Mouse (Mus musculus) hindbrain, embryonic 15.5 days (tissue): ENCODE results near the gene Aqp1. TPM values are rescaled to one million over a fixed set of nuclear protein-coding genes. Genes with fewer than 3 reads are reported as not detected.

Experiments used
- ATAC-seq: fragments of 200-750 bp; cut with Nextera tagmentation; 2 replicates; pipeline ENCODE4 v1.8.0; 2017; ENCODE audit warnings: low read depth, moderate number of reproducible peaks, moderate TSS enrichment; ENCODE audit not compliant: low FRiP score
- H3K27ac ChIP-seq: fragments of 300-500 bp; sonication (generic); replicated peaks from 2 replicates; pipeline ENCODE4 v1.5.1; 2015; ENCODE audit warnings: mild to moderate bottlenecking, inconsistent platforms
- H3K27me3 ChIP-seq: fragments of 300-500 bp; sonication (generic); 2 replicates; pipeline ENCODE4 v1.6.1; 2015; ENCODE audit warnings: control low read depth, inconsistent platforms
- H3K36me3 ChIP-seq: fragments of 300-500 bp; sonication (generic); 2 replicates; pipeline ENCODE4 v1.6.1; 2015; ENCODE audit warnings: control low read depth, inconsistent platforms
- H3K4me1 ChIP-seq: fragments of 300-500 bp; sonication (generic); replicated peaks from 2 replicates; pipeline ENCODE4 v1.6.1; 2015; ENCODE audit warnings: control low read depth, inconsistent platforms
- H3K4me2 ChIP-seq: fragments of 300-500 bp; sonication (generic); 2 replicates; pipeline ENCODE4 v1.6.1; 2015; ENCODE audit warnings: moderate library complexity, mild to moderate bottlenecking, inconsistent platforms
- H3K4me3 ChIP-seq: fragments of 300-500 bp; sonication (generic); 2 replicates; pipeline ENCODE4 v1.5.1; 2015; ENCODE audit warnings: mild to moderate bottlenecking, inconsistent platforms
- H3K9ac ChIP-seq: fragments of 300-500 bp; sonication (generic); 2 replicates; pipeline ENCODE4 v1.6.1; 2015; ENCODE audit warnings: inconsistent platforms
- H3K9me3 ChIP-seq: fragments of 300-500 bp; sonication (generic); 2 replicates; pipeline ENCODE4 v1.6.1; 2016; ENCODE audit warnings: control low read depth, inconsistent platforms
- WGBS: fragments of 180-500 bp; shearing (Covaris S2); methylation state at CpG from one replicate; pipeline ENCODE4 v1.1.7; 2015; 5-methylcytosine and 5-hydroxymethylcytosine counted together
- microRNA-seq: library from miRNA; unstranded; fragments of <30 nt; microRNA quantifications from one replicate; pipeline ENCODE4, GENCODE M21; 2016
- polyA plus RNA-seq: library from polyadenylated mRNA; unstranded; fragments of >200 nt; fragmentation: Nextera tagmentation; extraction: Ambion mirVana; gene quantifications from 2 replicates; pipeline ENCODE4 v1.2.1, GENCODE M21; 2015

The Aqp1 gene
- polyA plus RNA-seq, 1 experiment from 2014 or later: 21.7 TPM

GRCm38 (mm10) chr6:55394854-55395253, 58.6 kb downstream of the Aqp1 start:
- no peaks in the 10 kb centered on the region for H3K27me3 ChIP-seq

GRCm38 (mm10) chr6:55396176-55396575, 59.9 kb downstream of the Aqp1 start:
- Histone ChIP-seq H3K4me1 (peaks cover 57% of the 10 kb centered on the region), H3K4me2 (no peak overlapping the region), H3K9me3 (no peaks in the 10 kb centered on the region), H3K4me3 (no peak overlapping the region), H3K27ac (peak overlapping the region; percentile 59), H3K9ac (no peak overlapping the region), H3K27me3 (no peaks in the 10 kb centered on the region), H3K36me3 (no peaks in the 10 kb centered on the region)
- WGBS: 37% methylated on average over 3 of the region's 3 CpGs
- peak; percentile 47; the same call in 1 of the 2 replicates for ATAC-seq

More at GRCm38 (mm10) chr6:55394854-55395253, 58.6 kb downstream of the Aqp1 start:
- WGBS: 64% methylated on average over 10 of the region's 10 CpGs
- 0 out of 2 replicates have a peak, but pooled peaks have one; percentile 24 for ATAC-seq
- H3K9ac ChIP-seq: no peak overlapping the region
- H3K4me3 ChIP-seq: no peak overlapping the region
- H3K36me3 ChIP-seq: no peaks in the 10 kb centered on the region
- H3K27ac ChIP-seq: peak overlapping the region; percentile 44
- no peaks in the 10 kb centered on the region for H3K9me3 ChIP-seq
- H3K4me1 ChIP-seq: peaks cover 50% of the 10 kb centered on the region
- no peak overlapping the region for H3K4me2 ChIP-seq

GRCm38 (mm10) chr6:55396622-55397041, 60.4 kb downstream of the Aqp1 start:
- Histone ChIP-seq H3K4me1 (peaks cover 57% of the 10 kb centered on the region), H3K4me2 (no peak overlapping the region), H3K9ac (no peak overlapping the region), H3K27me3 (no peaks in the 10 kb centered on the region), H3K27ac (peak overlapping the region; percentile 59), H3K4me3 (no peak overlapping the region), H3K36me3 (no peaks in the 10 kb centered on the region), H3K9me3 (no peaks in the 10 kb centered on the region)
- WGBS: 33% methylated on average over 11 of the region's 11 CpGs
- peak; percentile 72 for ATAC-seq

Small RNA genes within 50 kb of the gene (microRNA-seq; reads per million reads assigned to microRNA genes)
- gene Gm25458: not detected

Other genes starting within 250 kb of the Aqp1 start
- gene Crhr2, start 203.4 kb upstream of the Aqp1 start, polyA plus RNA-seq: 1.3 and 1.5 TPM in 2 replicates
- not detected in 2 replicates for gene Inmt, start 161.4 kb upstream of the Aqp1 start, polyA plus RNA-seq
- 11.1 and 13.2 TPM in 2 replicates for gene Mindy4, start 133.0 kb upstream of the Aqp1 start, polyA plus RNA-seq
- not detected in 2 replicates for gene Ghrhr, start 39.9 kb downstream of the Aqp1 start, polyA plus RNA-seq
- gene Adcyap1r1, start 115.5 kb downstream of the Aqp1 start, polyA plus RNA-seq: 60.0 and 64.1 TPM in 2 replicates